9 mouse cellular contexts compared by ENCODE assay signal in genomic region chr6:119477686-119478310, GRCm38 (mm10). TPM values are rescaled to one million over a fixed set of nuclear protein-coding genes. Genes with fewer than 3 reads are reported as not detected.
A peak's percentile ranks its signal among the peaks of the same experiment; 100 is the strongest.
DNase-seq lines count a peak whose midpoint lies in the region; ATAC-seq and TF ChIP-seq lines count a peak whose summit lies in the region.
"Had no signal": no experiment of that assay in that cellular context is flagged by ENCODE, and none has a peak within 500 bp of the region (broad histone marks: within the 10 kb centered on the region; RNA-seq: fewer than 3 reads in every experiment).

No protein-coding gene starts in this region.

- H3K36me3 ChIP-seq in MEL (ENCODE audit: control insufficient read depth in 1 of 2, insufficient read depth in 2 of 2, low read length in 2 of 2), result peaks cover 3 to 34% of the 10 kb centered on the region in 2 experiments; a peak in 3 of 4 replicates
- H3K36me3 ChIP-seq in limb, embryonic 12.5 days, result peaks cover 9% of the 10 kb centered on the region; the same call in 1 of the 2 replicates

- TF ChIP-seq POLR2A in MEL (IDR thresholded peaks at IDR 0.05; ENCODE audit: control insufficient read depth in 1 of 2, insufficient read depth in 1 of 2, low read depth in 1 of 2, low read length in 2 of 2, poor library complexity in 1 of 2), result no peak

- peaks cover 32% of the 10 kb centered on the region for H3K79me2 ChIP-seq in MEL (ENCODE audit: control insufficient read depth, insufficient read depth, low read length, poor library complexity)

- H3K27ac ChIP-seq in MEL (ENCODE audit: control insufficient read depth, low read depth, low read length), result peak overlapping the region; percentile 33
- H3K27ac ChIP-seq in limb, embryonic 12.5 days, result peak overlapping the region; percentile 35; the same call in 1 of the 2 replicates

- TF ChIP-seq CTCF in MEL (IDR thresholded peaks at IDR 0.05 in 2 of 3, conservative IDR thresholded peaks at IDR 0.05 in 1 of 3; ENCODE audit: control insufficient read depth in 1 of 3, insufficient read depth in 1 of 3, low read depth in 2 of 3, low read length in 3 of 3, poor library complexity in 1 of 3, severe bottlenecking in 1 of 3), result no peak

- peak overlapping the region; percentile 29 to 69 for H3K4me3 ChIP-seq in MEL (ENCODE audit: control insufficient read depth in 1 of 2, insufficient read depth in 1 of 2, low read depth in 2 of 2, low read length in 2 of 2)
- no peak overlapping the region for H3K4me3 ChIP-seq in limb, embryonic 12.5 days (replicated peaks)

- peaks cover 19 to 31% of the 10 kb centered on the region in 2 experiments for H3K4me1 ChIP-seq in MEL (ENCODE audit: control insufficient read depth in 1 of 2, insufficient read depth in 2 of 2, low read length in 2 of 2)
- peaks cover 41% of the 10 kb centered on the region for H3K4me1 ChIP-seq in limb, embryonic 12.5 days (replicated peaks)

- no peaks in the 10 kb centered on the region for H3K27me3 ChIP-seq in MEL (ENCODE audit: control insufficient read depth in 1 of 2, insufficient read depth in 2 of 2, low read length in 2 of 2)
- H3K27me3 ChIP-seq in limb, embryonic 12.5 days, result no peaks in the 10 kb centered on the region

- 23% methylated on average over 13 of the region's 13 CpGs for WGBS in limb, embryonic 12.5 days

- DNase-seq in cerebellum, adult 9-11 months, result peak; percentile 57
- peak; percentile 48 for DNase-seq in kidney, adult 9 months
- no peak for DNase-seq in kidney, adult 11 months
- DNase-seq in MEL (ENCODE audit: low read depth, low spot score), result peak; percentile 44
- no peak for DNase-seq in adrenal gland, adult 2 months
- DNase-seq: kidney, postnatal 36 days had no signal

- H3K9me3 ChIP-seq in MEL (replicated peaks; ENCODE audit: insufficient read depth, low read length), result no peaks in the 10 kb centered on the region
- H3K9me3 ChIP-seq in limb, embryonic 12.5 days, result no peaks in the 10 kb centered on the region

- H3K4me2 ChIP-seq in limb, embryonic 12.5 days, result peak overlapping the region; percentile 100; the same call in 1 of the 2 replicates

- no peak for TF ChIP-seq RAD21 in MEL (IDR thresholded peaks at IDR 0.05; ENCODE audit: low read depth, low read length)

- TF ChIP-seq EP300 in MEL (IDR thresholded peaks at IDR 0.05; ENCODE audit: low read depth in 1 of 2, low read length in 2 of 2), result no peak

- ATAC-seq in cerebellum, adult (ENCODE audit: insufficient number of reproducible peaks, low FRiP score, low TSS enrichment), result no peak
- ATAC-seq in limb, embryonic 12.5 days (ENCODE audit: insufficient number of reproducible peaks, insufficient read depth, low FRiP score, low TSS enrichment, low read depth), result no peak
- no peak for ATAC-seq in megakaryocyte-erythroid progenitor cell, adult 5-6 weeks (replicated peaks; ENCODE audit: low FRiP score, low TSS enrichment, poor library complexity, severe bottlenecking)

- H3K9ac ChIP-seq in MEL (ENCODE audit: control insufficient read depth, low read depth, low read length, poor library complexity, severe bottlenecking), result peak overlapping the region; percentile 96
- H3K9ac ChIP-seq in limb, embryonic 12.5 days (replicated peaks), result 0 out of 2 replicates have a peak overlapping the region, but pooled peaks have one; percentile 8

TF ChIP-seq in MEL, 35 proteins besides CTCF, POLR2A, EP300 and RAD21:
- TF ChIP-seq HCFC1 (IDR thresholded peaks at IDR 0.05; ENCODE audit: low read depth, low read length) (no peak), POLR2AphosphoS5 (IDR thresholded peaks at IDR 0.05; ENCODE audit: borderline replicate concordance, low read depth, low read length) (no peak), MXI1 (IDR thresholded peaks at IDR 0.05; ENCODE audit: low read depth, low read length) (no peak)

RNA-seq across cellular contexts. Expression of gene Fbxl14, which starts 1.7 kb away (rescaled TPM):
- total RNA-seq in MEL (2012; rRNA removed), result 58.1 and 59.7 TPM in 2 replicates
- polyA plus RNA-seq in MEL (2012; ENCODE audit: insufficient read depth in 1 of 2, insufficient read length in 2 of 2, low read depth in 1 of 2, low replicate concordance in 2 of 2, missing spikeins in 1 of 2), result 10 to 100 TPM in 1 of 2 experiments, not detected in 1; 65.4 TPM
- polyA plus RNA-seq in limb, embryonic 12.5 days (2016; fragmentation: Nextera tagmentation; extraction: Ambion mirVana), result 4.2 and 4.9 TPM in 2 replicates
- total RNA-seq in adrenal gland, adult 2 months (2021), result 10 to 100 TPM; 31.9 to 36.9 TPM
- polyA plus RNA-seq in adrenal gland, adult 2 months (2012; rRNA removed), result 104 and 107 TPM in 2 replicates
- total RNA-seq in megakaryocyte-erythroid progenitor cell, adult 5-6 weeks (2014; fragmentation: Nextera tagmentation), result 31.8 and 40.4 TPM in 2 replicates
- 39.9 and 41.0 TPM in 2 replicates for total RNA-seq in megakaryocyte-erythroid progenitor cell, adult 5-6 weeks (2017)

Comparison
In these comparisons a context has a peak if more than half of its experiments do, and no peak if none do; other contexts are left out.
1. DNase-seq: peak in cerebellum, adult 9-11 months (single experiment), kidney, adult 9 months (single experiment) and MEL (single experiment); none in kidney, adult 11 months (single experiment) and adrenal gland, adult 2 months (single experiment).